Mouse (Mus musculus) left cerebral cortex, adult 18-20 months (tissue): Measurements from ENCODE around the gene Olfr1195. TPM values are rescaled to one million over a fixed set of nuclear protein-coding genes. Genes with fewer than 3 reads are reported as not detected.
"Not testable (repeated sequence)": the region's sequence is repeated elsewhere in the genome, so short reads cannot be mapped to it uniquely, and the experiment has no call there.

ENCODE experiments used
- DNase-seq, 2 experiments: peaks; one replicate each; pipeline ENCODE4 v3.0.0; 2021 to 2022; ENCODE audit warnings: low spot score in 2 of 2, mixed read lengths in 1 of 2
- long read RNA-seq, 2 experiments: library from polyadenylated mRNA; stranded (forward); transcript quantifications; one replicate each; pipeline ENCODE4 v2.0.0; 2021
- total RNA-seq, 2 experiments: library from RNA; stranded (reverse); gene quantifications; 2 replicates each; pipeline ENCODE4 v1.2.3; 2021

The Olfr1195 gene
- total RNA-seq = not detected
- long read RNA-seq, experiment 1 = 0 reads
- long read RNA-seq, experiment 2 = 0 reads

DNA sequence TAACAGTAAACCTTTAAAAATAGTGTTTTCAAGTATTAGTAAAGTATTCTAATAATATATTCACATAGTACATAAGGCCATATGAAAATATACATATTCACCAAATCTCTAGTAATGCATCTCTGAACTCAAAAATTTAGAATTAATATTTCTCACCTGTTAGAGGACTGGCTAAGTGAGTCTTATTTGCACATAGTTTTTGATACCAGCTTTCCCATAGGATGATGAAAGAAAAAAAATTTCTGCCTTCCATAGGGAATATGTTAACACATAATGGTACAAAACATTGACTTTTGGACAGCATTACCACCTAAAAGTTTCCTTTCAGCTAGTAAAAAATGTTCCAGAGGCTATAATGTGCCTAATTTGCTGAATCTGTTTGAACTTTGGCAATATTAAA is at the start of gene Olfr1195:
Gene Olfr1195 (minus strand): TSS at position 101 of the 400 bp plus-strand sequence.
- DNase-seq = no peak

DNA sequence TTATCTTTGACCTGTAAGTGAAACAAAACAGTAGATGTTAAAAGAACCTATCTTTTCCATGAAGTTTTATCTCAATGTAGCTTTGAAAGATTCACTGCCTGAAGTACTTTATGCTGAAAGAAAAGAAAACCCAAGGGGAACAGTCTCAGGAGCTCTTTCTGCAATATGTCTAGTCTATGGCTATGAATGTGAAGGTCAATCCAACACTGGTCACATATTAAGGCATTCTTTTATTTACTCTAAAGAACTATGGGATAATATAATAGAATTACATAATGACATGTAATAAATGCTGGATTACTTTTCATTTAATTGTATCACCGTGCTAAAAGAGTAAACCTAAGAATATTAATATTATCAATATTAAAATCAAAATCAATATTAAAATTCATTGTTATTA is 43.3 kb upstream of the Olfr1195 start, which contains the start of gene Olfr1197:
Gene Olfr1197 (minus strand): TSS at position 101 of the 400 bp plus-strand sequence.
- no peak for DNase-seq

DNA sequence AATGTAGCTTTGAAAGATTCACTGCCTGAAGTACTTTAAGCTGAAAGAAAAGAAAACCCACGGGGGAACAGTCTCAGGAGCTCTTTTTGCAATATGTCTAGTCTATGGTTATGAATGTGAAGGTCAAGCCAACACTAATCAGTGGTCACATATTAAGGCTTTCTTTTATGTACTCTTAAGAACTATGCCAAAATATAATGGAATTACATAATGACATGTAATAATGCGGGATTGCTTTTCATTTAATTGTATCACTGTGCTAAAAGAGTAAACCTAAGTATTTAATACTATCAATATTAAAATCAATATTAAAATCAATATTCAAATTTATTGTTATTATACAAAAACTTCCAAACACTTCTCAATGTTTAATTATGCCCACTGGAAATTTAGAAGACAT is 15.5 kb upstream of the Olfr1195 start, which contains the start of gene Olfr1196:
Gene Olfr1196 (minus strand): TSS at position 101 of the 400 bp plus-strand sequence.
- no peak for DNase-seq

DNA sequence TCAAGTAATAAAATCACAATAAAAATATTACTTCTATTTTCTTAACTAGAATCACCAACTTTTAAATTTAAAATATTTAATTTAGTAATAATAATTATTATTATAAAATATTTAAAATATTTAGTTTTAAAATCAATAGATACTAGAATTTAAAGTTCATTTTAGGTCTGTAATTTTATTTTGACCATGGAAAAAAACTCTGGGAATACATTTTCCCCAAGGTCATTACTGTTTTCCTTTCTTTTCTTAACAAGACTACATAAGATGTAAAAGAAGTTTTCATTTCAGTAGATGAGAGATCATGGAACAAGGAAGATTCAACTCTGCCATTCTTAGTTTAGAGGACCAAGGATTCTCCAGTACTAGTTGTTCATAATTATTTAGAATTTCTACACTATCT is 13.7 kb downstream of the Olfr1195 start, which contains the start of gene Olfr1193:
Gene Olfr1193 (plus strand): TSS at position 301 of the 400 bp plus-strand sequence.
- DNase-seq = not testable (repeated sequence)

DNA sequence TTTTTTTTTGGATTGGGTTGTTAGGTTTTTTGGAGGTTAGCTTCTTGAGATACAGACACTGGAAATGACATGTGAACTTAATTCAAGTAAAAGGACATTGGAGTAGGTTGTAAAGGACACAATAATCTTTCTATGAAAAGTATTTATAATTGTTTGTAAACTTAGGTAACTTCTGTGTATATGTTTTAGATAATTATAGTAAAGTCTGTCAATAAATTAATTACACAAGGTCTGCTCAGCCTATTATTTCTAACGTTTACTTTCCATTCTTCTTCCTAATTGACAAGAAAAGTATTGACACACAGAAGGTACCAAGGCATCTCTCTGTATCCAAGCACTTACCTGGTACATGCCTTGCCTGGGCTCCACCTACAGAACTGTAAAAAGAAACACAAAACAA is 40.8 kb downstream of the Olfr1195 start, which contains the start of gene Olfr1192-ps1:
Gene Olfr1192-ps1 (plus strand): TSS at position 301 of the 400 bp plus-strand sequence.
- no peak for DNase-seq

DNA sequence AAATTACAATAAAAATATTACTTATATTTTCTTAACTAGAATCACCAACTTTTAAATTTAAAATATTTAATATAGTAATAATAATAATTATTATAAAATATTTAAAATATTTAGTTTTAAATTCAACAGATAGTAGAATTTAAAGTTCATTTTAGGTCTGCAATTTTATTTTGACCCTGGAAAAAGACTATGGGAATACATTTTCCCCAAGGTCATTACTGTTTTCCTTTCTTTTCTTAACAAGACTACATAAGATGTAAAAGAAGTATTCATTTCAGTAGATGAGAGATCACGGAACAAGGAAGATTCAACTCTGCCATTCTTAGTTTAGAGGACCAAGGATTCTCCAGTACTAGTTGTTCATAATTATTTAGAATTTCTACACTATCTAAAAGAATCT is 48.7 kb downstream of the Olfr1195 start, which contains the start of gene Olfr1191-ps1:
Gene Olfr1191-ps1 (plus strand): TSS at position 301 of the 400 bp plus-strand sequence.
- not testable (repeated sequence) for DNase-seq

Other genes with a start within 250 kb of the Olfr1195 start
- not detected for gene Gm13757, start 240.1 kb downstream of the Olfr1195 start, total RNA-seq
- not detected for gene Olfr1183, start 234.3 kb downstream of the Olfr1195 start, total RNA-seq
- gene Olfr1184, start 205.6 kb downstream of the Olfr1195 start, total RNA-seq = not detected
- gene Olfr1185-ps1, start 195.9 kb downstream of the Olfr1195 start, total RNA-seq = not detected
- gene Olfr1186, start 170.6 kb downstream of the Olfr1195 start, total RNA-seq = not detected
- gene Olfr1188, start 132.3 kb downstream of the Olfr1195 start, total RNA-seq = not detected
- gene Olfr1189, start 102.7 kb downstream of the Olfr1195 start, total RNA-seq = not detected
- gene Olfr1191-ps1, start 48.6 kb downstream of the Olfr1195 start, total RNA-seq = not detected
- not detected for gene Olfr1192-ps1, start 40.7 kb downstream of the Olfr1195 start, total RNA-seq
- gene Olfr1193, start 13.6 kb downstream of the Olfr1195 start, total RNA-seq = not detected
- not detected for gene Olfr1196, start 15.4 kb upstream of the Olfr1195 start, total RNA-seq
- gene Olfr1197, start 43.2 kb upstream of the Olfr1195 start, total RNA-seq = not detected
- not detected for gene Olfr1198, start 62.2 kb upstream of the Olfr1195 start, total RNA-seq
- gene Olfr1199, start 71.3 kb upstream of the Olfr1195 start, total RNA-seq = not detected
- not detected for gene Olfr1200, start 81.3 kb upstream of the Olfr1195 start, total RNA-seq
- not detected for gene Olfr1201, start 103.8 kb upstream of the Olfr1195 start, total RNA-seq
- gene Olfr1202, start 125.3 kb upstream of the Olfr1195 start, total RNA-seq = not detected
- gene Olfr1205, start 140.6 kb upstream of the Olfr1195 start, total RNA-seq = not detected
- gene Olfr1204, start 160.1 kb upstream of the Olfr1195 start, total RNA-seq = not detected
- gene Olfr1206, start 174.0 kb upstream of the Olfr1195 start, total RNA-seq = not detected
- not detected for gene Olfr1208, start 213.1 kb upstream of the Olfr1195 start, total RNA-seq
- not detected for gene Olfr1209, start 226.0 kb upstream of the Olfr1195 start, total RNA-seq
- not detected for gene Olfr1211, start 248.9 kb upstream of the Olfr1195 start, total RNA-seq